Mouse (Mus musculus) ES-E14 (cell line): ENCODE results near the gene Samd14. TPM values are rescaled to one million over a fixed set of nuclear protein-coding genes. Genes with fewer than 3 reads are reported as not detected.
A peak's percentile ranks its signal among the peaks of the same experiment; 100 is the strongest.

Source experiments
- DNase-seq: peaks from one replicate; pipeline ENCODE4 v3.0.0-alpha.2; 2013; ENCODE audit warnings: low read depth, low spot score
- H3K27ac ChIP-seq: 2 replicates; pipeline ENCODE4 v1.5.1; 2012; ENCODE audit warnings: low read depth, mild to moderate bottlenecking, low read length, moderate library complexity, mixed read lengths; ENCODE audit not compliant: poor library complexity, insufficient read depth, severe bottlenecking
- H3K36me3 ChIP-seq: 2 replicates; pipeline ENCODE4 v1.6.1; 2012; ENCODE audit warnings: mild to moderate bottlenecking, low read length, moderate library complexity, mixed read lengths; ENCODE audit not compliant: control insufficient read depth, poor library complexity, insufficient read depth, severe bottlenecking
- H3K4me1 ChIP-seq, 2 experiments: fragments of 150-350 bp in 1 of 2; sonication (generic) in 1 of 2; 2 replicates each; pipeline ENCODE4 v1.6.1; 2012; ENCODE audit warnings: low read length in 2 of 2, mild to moderate bottlenecking in 1 of 2, mixed read lengths in 1 of 2; ENCODE audit not compliant: control insufficient read depth in 2 of 2, insufficient read depth in 2 of 2, poor library complexity in 1 of 2
- H3K4me3 ChIP-seq, 2 experiments: fragments of 150-350 bp in 1 of 2; sonication (generic) in 1 of 2; 2 replicates each; pipeline ENCODE4 v1.5.1; 2012; ENCODE audit warnings: low read length in 2 of 2, low read depth in 1 of 2, mild to moderate bottlenecking in 1 of 2, mixed read lengths in 1 of 2; ENCODE audit not compliant: insufficient read depth in 1 of 2, poor library complexity in 1 of 2, severe bottlenecking in 1 of 2
- H3K9ac ChIP-seq: 2 replicates; pipeline ENCODE4 v1.6.1; 2012; ENCODE audit warnings: low read depth, mild to moderate bottlenecking, low read length, mixed read lengths; ENCODE audit not compliant: poor library complexity, insufficient read depth, severe bottlenecking
- H3K9me3 ChIP-seq: fragments of 150-350 bp; sonication (generic); 2 replicates; pipeline ENCODE4 v1.6.1; 2012; ENCODE audit warnings: low read depth, mild to moderate bottlenecking, low read length; ENCODE audit not compliant: control insufficient read depth, insufficient read depth
- CHD2 ChIP-seq: IDR thresholded peaks from 2 replicates; pipeline ENCODE4 v1.6.1; 2014; ENCODE audit warnings: mild to moderate bottlenecking, low read depth, low read length, inconsistent platforms
- HCFC1 ChIP-seq: IDR thresholded peaks from 2 replicates; pipeline ENCODE4 v1.6.1; 2012; ENCODE audit warnings: low read length, inconsistent platforms, borderline replicate concordance; ENCODE audit not compliant: insufficient read depth
- MAFK ChIP-seq: IDR thresholded peaks from 2 replicates; pipeline ENCODE4 v1.6.1; 2014; ENCODE audit warnings: mild to moderate bottlenecking, low read depth, low read length, inconsistent platforms; ENCODE audit not compliant: insufficient read depth
- ZC3H11A ChIP-seq: IDR thresholded peaks from 2 replicates; pipeline ENCODE4 v1.6.1; 2012; ENCODE audit warnings: low read depth, mild to moderate bottlenecking, inconsistent platforms, low read length, borderline replicate concordance
- ZNF384 ChIP-seq: IDR thresholded peaks from 2 replicates; pipeline ENCODE4 v1.6.1; 2012; ENCODE audit warnings: low read depth, low read length, inconsistent platforms
- in situ Hi-C, 2 experiments: fragments of 600-800 bp; cut with MboI; formaldehyde crosslinking; loops; one replicate each; pipeline ENCODE4 v1.15.1; 2025; ENCODE audit warnings: low sequenced_read_pairs in 2 of 2, inconsistent platforms in 1 of 2; ENCODE audit not compliant: unreplicated experiment in 2 of 2
- total RNA-seq: library from RNA; depleted of rRNA; stranded (reverse); fragments of 300-350 nt; gene quantifications from 2 replicates; pipeline ENCODE4 v1.2.3, GENCODE M21; 2012

Gene Samd14
- total RNA-seq, 1 experiment, result 0.89 TPM

DNA sequence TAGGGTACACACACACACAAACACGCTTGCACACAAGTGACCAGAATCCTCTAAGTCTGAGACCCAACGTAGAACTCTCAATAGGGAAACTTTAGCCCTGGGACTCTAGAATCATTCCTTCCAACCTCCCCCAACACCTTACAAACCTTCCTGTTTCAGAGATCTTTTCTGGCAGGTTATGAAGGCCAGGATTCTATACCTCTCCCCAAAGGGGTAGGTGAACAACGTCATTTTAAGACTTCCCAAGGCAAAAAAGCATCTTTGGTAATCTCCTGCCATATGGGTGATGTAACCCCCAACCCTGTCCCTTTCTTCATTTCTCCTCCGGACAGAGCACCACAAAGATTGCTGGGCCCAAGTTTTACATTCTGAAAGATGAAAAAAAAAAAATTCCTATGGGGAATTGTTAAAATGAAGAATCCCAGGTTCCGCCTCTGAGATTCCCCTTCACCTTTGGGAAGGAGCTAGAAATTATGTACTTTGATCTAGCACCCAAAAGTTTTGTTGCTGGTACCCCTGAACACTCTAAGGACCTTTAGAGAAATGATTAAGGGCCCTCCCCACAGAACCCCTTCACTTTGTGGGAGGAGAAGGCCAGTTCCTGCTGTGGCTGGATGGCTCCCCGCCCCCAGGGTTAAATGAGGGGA lies 19.5 kb upstream of the Samd14 start:
- H3K27ac ChIP-seq, result peak overlapping the region; percentile 53; the same call in 1 of the 2 replicates
- DNase-seq, result no peak
- in situ Hi-C loops, result no loop called here
- H3K9ac ChIP-seq, result peak overlapping the region; percentile 71; the same call in 1 of the 2 replicates
- no peaks in the 10 kb centered on the region; the same call in 1 of the 2 replicates for H3K36me3 ChIP-seq
- no peak for TF ChIP-seq HCFC1
- no peak for TF ChIP-seq MAFK
- no peak for TF ChIP-seq ZC3H11A
- no peak for TF ChIP-seq CHD2
- no peak for TF ChIP-seq ZNF384
- peaks cover 3 to 39% of the 10 kb centered on the region in 2 experiments; a peak in 3 of 4 replicates for H3K4me1 ChIP-seq
- peak overlapping the region; percentile 81 to 89 for H3K4me3 ChIP-seq
- no peaks in the 10 kb centered on the region for H3K9me3 ChIP-seq

DNA sequence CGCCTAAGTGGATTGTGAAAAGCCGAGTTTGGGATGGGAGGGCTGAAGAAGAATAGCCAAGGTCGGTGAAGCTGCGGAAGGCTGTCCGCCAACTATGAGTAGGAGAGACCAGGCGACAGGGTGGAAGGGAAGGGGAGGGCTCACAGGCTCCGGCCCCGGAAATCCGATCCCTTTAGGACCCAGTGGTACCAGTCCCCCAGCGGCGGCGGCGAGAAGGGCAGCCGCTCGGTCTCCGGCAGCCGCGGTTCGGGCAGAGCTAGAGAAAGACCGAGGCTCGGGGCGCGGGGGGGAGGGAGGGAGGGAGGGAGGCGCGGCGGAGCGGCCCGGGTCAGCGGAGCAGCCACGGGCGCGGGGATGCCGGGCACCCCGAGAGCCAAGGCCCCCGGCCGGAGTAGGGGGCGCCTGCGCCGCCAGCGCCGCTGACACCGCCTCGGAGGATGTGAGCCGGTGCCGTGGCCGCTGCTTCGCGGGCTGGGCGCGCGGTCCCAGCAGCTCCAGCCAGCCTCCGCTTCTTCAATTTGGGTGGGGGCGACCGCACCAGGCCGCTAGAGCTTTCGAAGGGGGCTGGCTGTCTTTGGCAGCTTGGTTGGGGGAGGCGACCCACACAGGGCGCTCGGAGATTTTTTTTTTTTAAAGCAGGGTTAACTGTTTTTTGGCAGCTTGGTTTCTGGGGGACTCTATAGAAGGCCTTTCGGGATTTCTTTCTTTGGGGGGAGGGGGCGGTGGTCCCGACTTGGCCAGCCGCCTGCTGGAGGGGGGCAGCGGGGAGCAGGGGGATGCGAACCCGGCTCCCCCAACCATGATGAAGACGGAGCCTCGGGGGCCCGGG lies 18.7 kb upstream of the Samd14 start, which contains the start of gene Ppp1r9b:
Gene Ppp1r9b, plus strand, starts transcription at position 287 of the 829 bp plus-strand sequence.
- H3K4me1 ChIP-seq, result peaks cover 3 to 35% of the 10 kb centered on the region in 2 experiments; a peak in 3 of 4 replicates
- TF ChIP-seq HCFC1 (0 out of 2 replicates have a peak, but pooled peaks have one; percentile 44), ZC3H11A (no peak)

DNA sequence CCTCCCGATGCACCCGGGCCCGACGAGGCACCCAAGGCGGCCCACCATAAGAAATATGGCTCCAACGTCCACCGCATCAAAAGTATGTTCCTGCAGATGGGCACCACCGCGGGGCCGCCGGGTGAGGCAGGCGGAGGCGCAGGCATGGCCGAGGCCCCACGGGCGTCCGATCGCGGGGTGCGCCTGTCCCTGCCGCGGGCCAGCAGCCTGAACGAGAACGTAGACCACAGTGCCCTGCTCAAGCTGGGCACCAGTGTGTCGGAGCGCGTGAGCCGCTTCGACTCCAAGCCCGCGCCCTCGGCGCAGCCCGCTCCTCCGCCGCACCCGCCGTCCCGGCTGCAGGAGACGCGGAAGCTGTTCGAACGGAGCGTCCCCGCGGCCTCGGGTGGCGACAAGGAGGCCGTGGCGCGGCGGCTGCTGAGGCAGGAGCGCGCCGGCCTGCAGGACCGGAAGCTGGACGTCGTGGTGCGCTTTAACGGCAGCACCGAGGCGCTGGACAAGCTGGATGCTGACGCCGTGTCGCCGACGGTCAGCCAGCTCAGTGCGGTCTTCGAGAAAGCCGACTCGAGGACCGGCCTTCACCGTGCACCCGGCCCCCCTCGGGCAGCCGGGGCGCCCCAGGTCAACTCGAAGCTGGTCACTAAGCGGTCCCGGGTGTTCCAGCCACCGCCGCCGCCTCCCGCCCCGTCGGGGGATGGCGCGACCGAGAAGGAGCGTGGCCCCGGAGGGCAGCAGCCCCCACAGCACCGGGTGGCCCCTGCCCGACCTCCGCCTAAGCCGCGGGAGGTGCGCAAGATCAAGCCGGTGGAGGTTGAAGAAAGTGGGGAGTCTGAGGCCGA lies 17.8 kb upstream of the Samd14 start:
- Histone ChIP-seq H3K27ac (no peak overlapping the region), H3K9ac (peak overlapping the region; percentile 79), H3K9me3 (no peaks in the 10 kb centered on the region), H3K4me1 (peaks cover 3 to 32% of the 10 kb centered on the region in 2 experiments; a peak in 3 of 4 replicates), H3K36me3 (peaks cover 7% of the 10 kb centered on the region; the same call in 1 of the 2 replicates), H3K4me3 (peak overlapping the region; percentile 81 to 89)
- no peak for DNase-seq
- TF ChIP-seq ZC3H11A (no peak), ZNF384 (no peak)
- in situ Hi-C loops, result no loop called here

More for the DNA sequence above, 18.7 kb upstream of the Samd14 start, which contains the start of gene Ppp1r9b:
- Histone ChIP-seq H3K27ac (peak within 1 kb of the TSS; percentile 53; the same call in 1 of the 2 replicates), H3K4me3 (peak within 1 kb of the TSS; percentile 81 to 89), H3K36me3 (no peaks in the 10 kb centered on the region; the same call in 1 of the 2 replicates), H3K9me3 (no peaks in the 10 kb centered on the region), H3K9ac (peak within 1 kb of the TSS; percentile 79)
- in situ Hi-C loops, result no loop called here
- peak; percentile 74 for DNase-seq

DNA sequence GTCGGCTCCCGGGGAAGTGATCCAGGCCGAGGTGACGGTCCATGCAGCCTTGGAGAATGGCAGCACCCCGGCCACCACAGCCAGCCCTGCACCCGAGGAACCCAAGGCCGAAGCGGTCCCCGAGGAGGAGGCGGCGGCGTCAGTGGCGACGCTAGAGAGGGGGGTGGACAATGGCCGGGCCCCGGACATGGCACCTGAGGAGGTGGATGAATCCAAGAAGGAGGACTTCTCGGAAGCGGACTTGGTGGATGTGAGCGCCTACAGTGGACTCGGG lies 17.3 kb upstream of the Samd14 start:
- Histone ChIP-seq H3K9ac (peak overlapping the region; percentile 79), H3K36me3 (peaks cover 9% of the 10 kb centered on the region; the same call in 1 of the 2 replicates), H3K9me3 (no peaks in the 10 kb centered on the region), H3K27ac (no peak overlapping the region), H3K4me1 (peaks cover 3 to 28% of the 10 kb centered on the region in 2 experiments; a peak in 3 of 4 replicates), H3K4me3 (peak overlapping the region; percentile 81 to 89)
- in situ Hi-C loops, result no loop called here
- DNase-seq, result no peak
- TF ChIP-seq ZC3H11A (no peak), HCFC1 (no peak), MAFK (no peak), CHD2 (no peak), ZNF384 (no peak)
